Mouse (Mus musculus) gastrocnemius, postnatal 14 days (tissue): ENCODE measurements around the gene Ap4e1. TPM values are rescaled to one million over a fixed set of nuclear protein-coding genes. Genes with fewer than 3 reads are reported as not detected.
"Not testable (repeated sequence)": the region's sequence is repeated elsewhere in the genome, so short reads cannot be mapped to it uniquely, and the experiment has no call there.

Experiments
- DNase-seq: peaks from one replicate; pipeline ENCODE4 v3.0.0; 2021; ENCODE audit warnings: mixed read lengths
- intact Hi-C: fragments of 180-260 bp; cut with DNase I; formaldehyde crosslinking; loops from one replicate; pipeline ENCODE4 v1.15.1; 2025; ENCODE audit warnings: low total_unique reads
- microRNA-seq, 2 experiments: library from miRNA; unstranded; fragments of <30 nt; microRNA quantifications; one replicate each; pipeline ENCODE4 v1.2.0; 2021
- total RNA-seq, 2 experiments: library from RNA; stranded (reverse); gene quantifications; 2 replicates each; pipeline ENCODE4 v1.2.3; 2021

Gene Ap4e1
- total RNA-seq, 2 experiments from 2014 or later: 6.6 to 7.4 TPM

- intact Hi-C loops: no loop called here
Measured at GRCm38 (mm10) chr2:127070435-127070841, 61.9 kb downstream of the Ap4e1 start, which contains the start of gene Blvra. Blvra (plus strand) TSS chr2:127070665.

GRCm38 (mm10) chr2:127070879-127071278, 62.4 kb downstream of the Ap4e1 start:
- DNase-seq: no peak
- intact Hi-C loops: no loop called here

More at GRCm38 (mm10) chr2:127070435-127070841, 61.9 kb downstream of the Ap4e1 start, which contains the start of gene Blvra:
- peak; percentile 87 for DNase-seq

- intact Hi-C loops: no loop called here
- no peak for DNase-seq
Measured at GRCm38 (mm10) chr2:127074116-127074515, 65.6 kb downstream of the Ap4e1 start.

- no peak for DNase-seq
- intact Hi-C loops: no loop called here
Measured at GRCm38 (mm10) chr2:127077611-127078010, 69.1 kb downstream of the Ap4e1 start.

GRCm38 (mm10) chr2:127079066-127079465, 70.5 kb downstream of the Ap4e1 start:
- intact Hi-C loops, DNase-seq: not testable (repeated sequence)

GRCm38 (mm10) chr2:127079881-127080590, 71.5 kb downstream of the Ap4e1 start:
- DNase-seq: no peak
- intact Hi-C loops: no loop called here

DNA sequence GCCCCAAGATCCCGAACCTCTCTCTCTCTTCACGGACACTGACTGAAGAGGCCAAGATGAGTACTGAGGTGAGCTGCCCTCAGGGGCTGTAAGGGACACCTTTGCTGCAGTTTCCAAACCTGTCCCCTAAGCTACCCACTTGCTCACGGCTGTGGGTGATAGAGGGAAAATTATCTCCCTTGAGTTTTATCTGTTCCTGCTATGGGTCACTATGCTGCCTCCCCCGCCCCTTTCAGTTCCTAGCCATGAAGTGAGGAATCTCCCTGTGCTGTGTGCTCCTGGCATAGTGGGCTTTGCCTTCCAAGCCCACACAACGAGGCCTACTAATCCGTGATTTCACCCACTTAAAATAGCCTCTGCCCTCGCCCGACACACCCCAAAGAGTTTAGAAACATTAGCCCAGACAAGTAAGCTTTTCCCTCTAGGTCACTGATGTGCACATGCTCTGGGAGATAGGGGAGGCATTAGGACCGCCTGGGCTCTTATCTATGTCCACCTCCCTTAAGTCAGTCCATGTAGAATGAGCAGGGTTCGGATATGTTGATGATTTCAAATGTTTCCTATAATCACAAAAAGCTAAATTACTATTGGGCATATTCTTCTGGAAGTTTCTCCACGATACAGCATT, 72.2 kb downstream of the Ap4e1 start:
- intact Hi-C loops: no loop called here
- DNase-seq: no peak

DNA sequence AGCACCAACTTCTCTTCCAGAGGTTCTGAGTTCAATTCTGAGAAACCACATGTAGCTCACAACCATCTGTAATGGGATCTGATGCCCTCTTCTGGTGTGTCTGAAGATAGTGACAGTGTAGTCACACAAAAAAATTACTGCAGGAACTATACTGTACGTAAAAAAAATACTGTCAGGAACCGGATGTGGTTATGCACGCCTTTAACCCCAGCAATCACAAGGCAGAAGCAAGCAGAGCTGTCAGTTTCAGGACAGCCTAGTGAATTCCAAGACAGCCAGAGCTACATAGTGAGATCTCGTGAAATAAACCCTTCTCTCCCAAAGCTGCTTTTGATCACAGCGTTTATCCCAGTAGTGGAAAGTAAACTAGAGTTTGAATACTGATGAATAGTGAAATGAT, 77.7 kb downstream of the Ap4e1 start:
- intact Hi-C loops: no loop called here

DNA sequence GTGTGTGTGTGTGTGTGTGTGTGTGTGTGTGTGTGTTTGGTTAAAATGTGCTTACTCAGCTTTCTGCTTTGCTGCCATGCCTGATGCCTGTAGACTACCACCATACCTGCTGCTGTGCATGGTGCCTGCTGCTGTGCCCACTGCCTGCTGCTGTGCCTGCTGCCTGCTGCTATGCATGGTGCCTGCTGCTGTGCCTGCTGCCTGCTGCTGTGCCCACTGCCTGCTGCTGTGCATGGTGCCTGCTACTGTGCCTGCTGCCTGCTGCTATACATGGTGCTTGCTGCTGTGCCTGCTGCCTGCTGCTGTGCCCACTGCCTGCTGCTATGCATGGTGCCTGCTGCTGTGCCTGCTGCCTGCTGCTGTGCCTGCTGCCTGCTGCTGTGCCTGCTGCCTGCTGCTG, 81.6 kb downstream of the Ap4e1 start:
- DNase-seq, intact Hi-C loops: not testable (repeated sequence)

More for the DNA sequence above, 77.7 kb downstream of the Ap4e1 start:
- DNase-seq: no peak

DNA sequence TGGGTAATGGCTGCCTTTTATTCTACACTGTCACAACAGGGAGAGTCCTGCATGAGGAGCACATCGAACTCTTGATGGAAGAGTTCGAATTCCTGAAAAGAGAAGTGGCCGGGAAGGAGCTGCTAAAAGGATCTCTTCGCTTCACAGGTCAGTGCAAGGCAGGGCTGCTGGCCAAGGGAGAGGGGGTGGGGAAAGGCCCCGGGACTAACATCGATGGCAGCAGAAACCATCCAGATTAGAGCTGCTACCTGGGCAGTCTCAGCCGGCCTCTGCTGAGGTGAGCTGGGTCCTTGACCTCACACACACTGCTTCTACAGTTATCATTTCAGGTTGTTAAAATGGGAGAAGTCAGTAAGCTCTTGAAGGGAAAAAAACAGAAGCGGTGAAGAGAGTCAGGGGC, 83.5 kb downstream of the Ap4e1 start:
- no peak for DNase-seq
- intact Hi-C loops: no loop called here

- intact Hi-C loops: no loop called here
- DNase-seq: no peak
Measured at GRCm38 (mm10) chr2:127108986-127109385, 100.5 kb downstream of the Ap4e1 start.

Small RNA genes lying within 50 kb of the gene (microRNA-seq; reads per million reads assigned to microRNA genes)
- 0 reads per million in 2 experiments for gene Gm24081

Other genes starting within 250 kb of the Ap4e1 start
- gene Usp50, start 225.2 kb upstream of the Ap4e1 start, total RNA-seq: under 1 TPM; 0.24 to 0.27 TPM
- 10 to 100 TPM; 22.1 to 24.2 TPM for gene Trpm7, start 132.5 kb upstream of the Ap4e1 start, total RNA-seq
- 10 to 100 TPM; 45.9 to 49.0 TPM for gene Sppl2a, start 75.5 kb upstream of the Ap4e1 start, total RNA-seq
- 10 to 100 TPM; 13.2 to 16.4 TPM for gene Blvra, start 61.9 kb downstream of the Ap4e1 start, total RNA-seq
- 1 to 10 TPM; 4.5 to 6.6 TPM for gene Ncaph, start 125.2 kb downstream of the Ap4e1 start, total RNA-seq
- 1 to 10 TPM; 5.0 to 9.4 TPM for gene Itpripl1, start 134.7 kb downstream of the Ap4e1 start, total RNA-seq
- gene 1810024B03Rik, start 199.6 kb downstream of the Ap4e1 start, total RNA-seq: under 1 TPM; 0.66 to 0.72 TPM
- 10 to 100 TPM; 33.0 to 34.6 TPM for gene Snrnp200, start 199.7 kb downstream of the Ap4e1 start, total RNA-seq
- gene Ciao1, start 239.1 kb downstream of the Ap4e1 start, total RNA-seq: 10 to 100 TPM; 44.5 to 47.9 TPM
- gene Tmem127, start 239.2 kb downstream of the Ap4e1 start, total RNA-seq: 10 to 100 TPM; 24.0 to 28.9 TPM